Mouse (Mus musculus): ENCODE results near the gene Dlx3. TPM values are rescaled to one million over a fixed set of nuclear protein-coding genes. Genes with fewer than 3 reads are reported as not detected.
A peak's percentile ranks its signal among the peaks of the same experiment; 100 is the strongest.

The Dlx3 gene
- polyA plus RNA-seq, 1 experiment = 2.0 TPM

GRCm38 (mm10) chr11:95076041-95076535, 43.8 kb upstream of the Dlx3 start:
- under 1% methylated on average over 42 of the region's 42 CpGs for WGBS
- peak overlapping the region; percentile 80 for H3K4me3 ChIP-seq (replicated peaks; ENCODE audit: extremely low read depth, low read depth, low read length)
- peak; percentile 79 for DNase-seq
- peaks cover 42% of the 10 kb centered on the region for H3K4me1 ChIP-seq (ENCODE audit: control insufficient read depth, insufficient read depth, low read length)
- TF ChIP-seq CTCF (IDR thresholded peaks at IDR 0.05; ENCODE audit: insufficient read depth, low read length) (peak; percentile 30; the same call in 1 of the 2 replicates), POLR2A (IDR thresholded peaks at IDR 0.05; ENCODE audit: borderline replicate concordance, extremely low read depth, low read depth, low read length) (0 out of 2 replicates have a peak, but pooled peaks have one; percentile 8)

GRCm38 (mm10) chr11:95076536-95077111, 43.3 kb upstream of the Dlx3 start, which contains the start of gene Itga3:
TSS of gene Itga3 (minus strand) at chr11:95076801.
- DNase-seq = peak; percentile 87
- WGBS = under 1% methylated on average over 48 of the region's 51 CpGs
- peaks cover 38% of the 10 kb centered on the region for H3K4me1 ChIP-seq (ENCODE audit: control insufficient read depth, insufficient read depth, low read length)
- TF ChIP-seq CTCF (IDR thresholded peaks at IDR 0.05; ENCODE audit: insufficient read depth, low read length) (no peak), POLR2A (IDR thresholded peaks at IDR 0.05; ENCODE audit: borderline replicate concordance, extremely low read depth, low read depth, low read length) (peak; percentile 61; the same call in 1 of the 2 replicates)
- peak within 1 kb of the TSS; percentile 80 for H3K4me3 ChIP-seq (replicated peaks; ENCODE audit: extremely low read depth, low read depth, low read length)

- peak overlapping the region; percentile 30 for H3K4me3 ChIP-seq (replicated peaks; ENCODE audit: extremely low read depth, low read depth, low read length)
- DNase-seq = no peak
- TF ChIP-seq POLR2A (IDR thresholded peaks at IDR 0.05; ENCODE audit: borderline replicate concordance, extremely low read depth, low read depth, low read length) (no peak), CTCF (IDR thresholded peaks at IDR 0.05; ENCODE audit: insufficient read depth, low read length) (no peak)
- 39% methylated on average over 7 of the region's 7 CpGs for WGBS
- peaks cover 37% of the 10 kb centered on the region for H3K4me1 ChIP-seq (ENCODE audit: control insufficient read depth, insufficient read depth, low read length)
Measured at GRCm38 (mm10) chr11:95077956-95078355, 42.0 kb upstream of the Dlx3 start.

GRCm38 (mm10) chr11:95079256-95079875, 40.6 kb upstream of the Dlx3 start:
- DNase-seq = peak; percentile 76
- no peak for TF ChIP-seq POLR2A (IDR thresholded peaks at IDR 0.05; ENCODE audit: borderline replicate concordance, extremely low read depth, low read depth, low read length)
- TF ChIP-seq CTCF (IDR thresholded peaks at IDR 0.05; ENCODE audit: insufficient read depth, low read length) = no peak
- WGBS = 30% methylated on average over 6 of the region's 6 CpGs
- H3K4me1 ChIP-seq (ENCODE audit: control insufficient read depth, insufficient read depth, low read length) = peaks cover 33% of the 10 kb centered on the region
- no peak overlapping the region for H3K4me3 ChIP-seq (replicated peaks; ENCODE audit: extremely low read depth, low read depth, low read length)

GRCm38 (mm10) chr11:95080783-95081182, 39.1 kb upstream of the Dlx3 start:
- no peak for DNase-seq
- Histone ChIP-seq H3K4me3 (replicated peaks; ENCODE audit: extremely low read depth, low read depth, low read length) (no peak overlapping the region), H3K4me1 (ENCODE audit: control insufficient read depth, insufficient read depth, low read length) (peaks cover 36% of the 10 kb centered on the region)
- TF ChIP-seq CTCF (IDR thresholded peaks at IDR 0.05; ENCODE audit: insufficient read depth, low read length) (no peak), POLR2A (IDR thresholded peaks at IDR 0.05; ENCODE audit: borderline replicate concordance, extremely low read depth, low read depth, low read length) (no peak)
- WGBS = 75% methylated on average over 6 of the region's 6 CpGs

GRCm38 (mm10) chr11:95082896-95083295, 37.0 kb upstream of the Dlx3 start:
- H3K4me3 ChIP-seq (replicated peaks; ENCODE audit: extremely low read depth, low read depth, low read length) = no peak overlapping the region
- TF ChIP-seq CTCF (IDR thresholded peaks at IDR 0.05; ENCODE audit: insufficient read depth, low read length) = no peak
- no peak for TF ChIP-seq POLR2A (IDR thresholded peaks at IDR 0.05; ENCODE audit: borderline replicate concordance, extremely low read depth, low read depth, low read length)
- no peak for DNase-seq
- 81% methylated on average over 7 of the region's 7 CpGs for whole genome bisulfite sequencing
- H3K4me1 ChIP-seq (ENCODE audit: control insufficient read depth, insufficient read depth, low read length) = peaks cover 50% of the 10 kb centered on the region

- no peak for TF ChIP-seq POLR2A (IDR thresholded peaks at IDR 0.05; ENCODE audit: borderline replicate concordance, extremely low read depth, low read depth, low read length)
- no peak for TF ChIP-seq CTCF (IDR thresholded peaks at IDR 0.05; ENCODE audit: insufficient read depth, low read length)
- peaks cover 46% of the 10 kb centered on the region for H3K4me1 ChIP-seq (ENCODE audit: control insufficient read depth, insufficient read depth, low read length)
- DNase-seq = no peak
- 44% methylated on average over 4 of the region's 4 CpGs for WGBS
- no peak overlapping the region for H3K4me3 ChIP-seq (replicated peaks; ENCODE audit: extremely low read depth, low read depth, low read length)
Measured at GRCm38 (mm10) chr11:95084175-95084574, 35.7 kb upstream of the Dlx3 start.

- TF ChIP-seq CTCF (IDR thresholded peaks at IDR 0.05; ENCODE audit: insufficient read depth, low read length) (no peak), POLR2A (IDR thresholded peaks at IDR 0.05; ENCODE audit: borderline replicate concordance, extremely low read depth, low read depth, low read length) (no peak)
- 64% methylated on average over 5 of the region's 5 CpGs for WGBS
- no peak overlapping the region for H3K4me3 ChIP-seq (replicated peaks; ENCODE audit: extremely low read depth, low read depth, low read length)
- no peak for DNase-seq
- H3K4me1 ChIP-seq (ENCODE audit: control insufficient read depth, insufficient read depth, low read length) = peaks cover 48% of the 10 kb centered on the region
Measured at GRCm38 (mm10) chr11:95084811-95085382, 35.0 kb upstream of the Dlx3 start.

- TF ChIP-seq POLR2A (IDR thresholded peaks at IDR 0.05; ENCODE audit: borderline replicate concordance, extremely low read depth, low read depth, low read length) = no peak
- TF ChIP-seq CTCF (IDR thresholded peaks at IDR 0.05; ENCODE audit: insufficient read depth, low read length) = no peak
- DNase-seq = no peak
- H3K4me1 ChIP-seq (ENCODE audit: control insufficient read depth, insufficient read depth, low read length) = peaks cover 40% of the 10 kb centered on the region
- 15% methylated on average over 5 of the region's 5 CpGs for whole genome bisulfite sequencing
- H3K4me3 ChIP-seq (replicated peaks; ENCODE audit: extremely low read depth, low read depth, low read length) = no peak overlapping the region
Measured at GRCm38 (mm10) chr11:95085710-95086109, 34.2 kb upstream of the Dlx3 start.
